Mouse (Mus musculus) MEL (cell line): ENCODE measurements at regions not wholly inside any gene's neighbourhood (a gene's known extent, or its start where the extent isn't known, plus 50 kb on each side); places are given as distances from the start of the nearest gene placed in this dataset.

ENCODE experiments used
- DNase-seq: peaks from one replicate; pipeline ENCODE4 v3.0.0; 2011; ENCODE audit warnings: low read depth, low spot score
- H3K27ac ChIP-seq: 2 replicates; pipeline ENCODE4 v1.5.1; 2012; ENCODE audit warnings: low read depth, mild to moderate bottlenecking, control low read depth, low read length, moderate library complexity; ENCODE audit not compliant: control insufficient read depth
- H3K27me3 ChIP-seq, 2 experiments: fragments of 150-350 bp in 1 of 2; sonication (generic) in 1 of 2; 2 replicates each; pipeline ENCODE4 v1.6.1; 2012; ENCODE audit warnings: low read length in 2 of 2, mild to moderate bottlenecking in 2 of 2, improper control_type of control experiment in 1 of 2, moderate library complexity in 1 of 2; ENCODE audit not compliant: insufficient read depth in 2 of 2, control insufficient read depth in 1 of 2
- H3K36me3 ChIP-seq, 2 experiments: 2 replicates each; pipeline ENCODE4 v1.6.1; 2012 to 2014; ENCODE audit warnings: low read length in 2 of 2, improper control_type of control experiment in 1 of 2, inconsistent platforms in 1 of 2, mild to moderate bottlenecking in 1 of 2; ENCODE audit not compliant: insufficient read depth in 2 of 2, control insufficient read depth in 1 of 2
- H3K4me1 ChIP-seq, 2 experiments: fragments of 150-350 bp in 1 of 2; sonication (generic) in 1 of 2; 2 replicates each; pipeline ENCODE4 v1.6.1; 2012; ENCODE audit warnings: low read length in 2 of 2, improper control_type of control experiment in 1 of 2, mild to moderate bottlenecking in 1 of 2; ENCODE audit not compliant: insufficient read depth in 2 of 2, control insufficient read depth in 1 of 2
- H3K4me3 ChIP-seq, 2 experiments: fragments of 150-350 bp in 1 of 2; sonication (generic) in 1 of 2; 2 replicates each; pipeline ENCODE4 v1.5.1; 2012; ENCODE audit warnings: low read depth in 2 of 2, low read length in 2 of 2, mild to moderate bottlenecking in 2 of 2, moderate library complexity in 2 of 2, control low read depth in 1 of 2, improper control_type of control experiment in 1 of 2; ENCODE audit not compliant: control insufficient read depth in 1 of 2, insufficient read depth in 1 of 2
- H3K79me2 ChIP-seq: 2 replicates; pipeline ENCODE4 v1.6.1; 2012; ENCODE audit warnings: mild to moderate bottlenecking, low read length, moderate library complexity; ENCODE audit not compliant: control insufficient read depth, poor library complexity, insufficient read depth
- H3K9ac ChIP-seq: 2 replicates; pipeline ENCODE4 v1.6.1; 2012; ENCODE audit warnings: low read depth, mild to moderate bottlenecking, control low read depth, low read length, moderate library complexity; ENCODE audit not compliant: control insufficient read depth, poor library complexity, severe bottlenecking
- H3K9me3 ChIP-seq: fragments of 150-350 bp; sonication (generic); replicated peaks from 2 replicates; pipeline ENCODE4 v1.6.1; 2012; ENCODE audit warnings: mild to moderate bottlenecking, low read length, improper control_type of control experiment, moderate library complexity; ENCODE audit not compliant: insufficient read depth
- BHLHE40 ChIP-seq: IDR thresholded peaks from 2 replicates; pipeline ENCODE4 v1.6.1; 2012; ENCODE audit warnings: low read depth, mild to moderate bottlenecking, inconsistent platforms, low read length, improper control_type of control experiment, borderline replicate concordance
- CHD1 ChIP-seq: IDR thresholded peaks from 2 replicates; pipeline ENCODE4 v1.6.1; 2012; ENCODE audit warnings: low read depth, mild to moderate bottlenecking, inconsistent platforms, low read length, improper control_type of control experiment
- ELF1 ChIP-seq: IDR thresholded peaks from 2 replicates; pipeline ENCODE4 v1.6.1; 2014; ENCODE audit warnings: low read depth, mild to moderate bottlenecking, inconsistent platforms, low read length, improper control_type of control experiment, moderate library complexity
- ETS1 ChIP-seq: IDR thresholded peaks from 2 replicates; pipeline ENCODE4 v1.6.1; 2012; ENCODE audit warnings: low read depth, mild to moderate bottlenecking, inconsistent platforms, low read length, improper control_type of control experiment, moderate library complexity
- GABPA ChIP-seq: IDR thresholded peaks from 2 replicates; pipeline ENCODE4 v1.6.1; 2012; ENCODE audit warnings: low read depth, mild to moderate bottlenecking, inconsistent platforms, low read length, improper control_type of control experiment, moderate library complexity
- HCFC1 ChIP-seq: IDR thresholded peaks from 2 replicates; pipeline ENCODE4 v1.6.1; 2012; ENCODE audit warnings: low read depth, mild to moderate bottlenecking, inconsistent platforms, low read length, improper control_type of control experiment, moderate library complexity
- JUND ChIP-seq: IDR thresholded peaks from 2 replicates; pipeline ENCODE4 v1.6.1; 2011; ENCODE audit warnings: low read depth, mild to moderate bottlenecking, improper control_type of control experiment, low read length
- KAT2A ChIP-seq: conservative IDR thresholded peaks from 2 replicates; pipeline ENCODE4 v1.6.1; 2012; ENCODE audit warnings: low read depth, low read length, improper control_type of control experiment, inconsistent platforms
- MAFK ChIP-seq: IDR thresholded peaks from 2 replicates; pipeline ENCODE4 v1.6.1; 2011; ENCODE audit warnings: low read depth, mild to moderate bottlenecking, low read length, improper control_type of control experiment, borderline replicate concordance
- MAX ChIP-seq: IDR thresholded peaks from 2 replicates; pipeline ENCODE4 v1.6.1; 2011; ENCODE audit warnings: low read length, improper control_type of control experiment
- MAZ ChIP-seq: IDR thresholded peaks from 2 replicates; pipeline ENCODE4 v1.6.1; 2012; ENCODE audit warnings: low read depth, mild to moderate bottlenecking, inconsistent platforms, low read length, improper control_type of control experiment
- MEF2A ChIP-seq: IDR thresholded peaks from 2 replicates; pipeline ENCODE4 v1.6.1; 2014; ENCODE audit warnings: low read depth, mild to moderate bottlenecking, inconsistent platforms, low read length, improper control_type of control experiment; ENCODE audit not compliant: poor library complexity, insufficient replicate concordance, severe bottlenecking; ENCODE audit errors: extremely low read depth
- MXI1 ChIP-seq: IDR thresholded peaks from 2 replicates; pipeline ENCODE4 v1.6.1; 2011; ENCODE audit warnings: mild to moderate bottlenecking, low read depth, low read length, improper control_type of control experiment
- NELFE ChIP-seq: IDR thresholded peaks from 2 replicates; pipeline ENCODE4 v1.6.1; 2011; ENCODE audit warnings: low read depth, low read length, improper control_type of control experiment
- NRF1 ChIP-seq: IDR thresholded peaks from 2 replicates; pipeline ENCODE4 v1.6.1; 2014; ENCODE audit warnings: low read depth, mild to moderate bottlenecking, inconsistent platforms, low read length, improper control_type of control experiment, moderate library complexity; ENCODE audit not compliant: poor library complexity, insufficient read depth, severe bottlenecking
- SMC3 ChIP-seq: IDR thresholded peaks from 2 replicates; pipeline ENCODE4 v1.6.1; 2011; ENCODE audit warnings: low read depth, low read length, improper control_type of control experiment
- TBP ChIP-seq: IDR thresholded peaks from 2 replicates; pipeline ENCODE4 v1.8.0; 2011; ENCODE audit warnings: low read depth, low read length, improper control_type of control experiment
- TCF12 ChIP-seq: IDR thresholded peaks from 2 replicates; pipeline ENCODE4 v1.6.1; 2014; ENCODE audit warnings: low read depth, mild to moderate bottlenecking, inconsistent platforms, low read length, improper control_type of control experiment, moderate library complexity
- ZMIZ1 ChIP-seq: IDR thresholded peaks from 2 replicates; pipeline ENCODE4 v1.6.1; 2012; ENCODE audit warnings: low read depth, mild to moderate bottlenecking, inconsistent platforms, low read length, improper control_type of control experiment, moderate library complexity

DNA sequence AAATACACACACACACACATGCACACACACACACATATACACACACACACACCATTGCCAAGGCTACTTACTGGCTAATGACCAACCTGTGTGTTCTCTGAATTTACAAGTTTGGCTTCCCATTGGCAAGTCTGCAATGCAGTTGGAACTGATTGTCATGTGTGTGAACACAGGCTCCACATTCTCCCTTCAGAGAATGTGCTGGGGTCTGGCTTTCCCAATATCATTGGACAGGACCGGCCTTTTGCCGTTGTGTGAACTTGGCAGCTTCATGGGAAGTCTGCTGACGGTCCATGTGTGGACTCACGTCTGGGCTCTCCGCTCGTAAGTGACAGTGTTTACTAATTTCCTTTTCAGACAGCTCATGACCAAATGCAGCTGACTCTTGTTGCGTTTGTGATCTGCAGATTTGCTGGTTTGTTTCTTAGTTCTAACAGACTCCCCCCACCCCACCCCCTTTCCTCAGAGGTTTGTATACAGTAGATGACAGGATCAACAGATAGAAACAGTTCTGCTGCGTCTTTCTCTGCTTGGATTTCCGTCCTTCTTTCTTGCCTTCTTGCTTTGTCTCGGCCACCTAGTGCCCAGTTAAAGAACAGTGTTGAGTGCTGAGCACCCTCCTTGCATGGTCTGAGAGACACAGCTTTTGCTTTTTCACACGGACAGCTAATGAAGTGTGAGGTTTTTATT, 183.1 kb upstream of the Sulf2 start:
- no peaks in the 10 kb centered on the region for H3K9me3 ChIP-seq
- TF ChIP-seq MAX (no peak), CHD1 (no peak), KAT2A (no peak), ELF1 (no peak), NRF1 (no peak), TCF12 (no peak), NELFE (no peak), MEF2A (no peak), SMC3 (no peak), HCFC1 (no peak), JUND (no peak), MAFK (no peak), MXI1 (no peak), ZMIZ1 (no peak), TBP (no peak), MAZ (no peak), BHLHE40 (no peak), GABPA (no peak)
- H3K4me3 ChIP-seq, result no peak overlapping the region
- H3K36me3 ChIP-seq, result no peaks in the 10 kb centered on the region
- no peak overlapping the region for H3K27ac ChIP-seq
- no peak for DNase-seq
- H3K27me3 ChIP-seq, result no peaks in the 10 kb centered on the region
- no peaks in the 10 kb centered on the region for H3K79me2 ChIP-seq
- H3K4me1 ChIP-seq, result no peaks in the 10 kb centered on the region
- no peak overlapping the region for H3K9ac ChIP-seq

DNA sequence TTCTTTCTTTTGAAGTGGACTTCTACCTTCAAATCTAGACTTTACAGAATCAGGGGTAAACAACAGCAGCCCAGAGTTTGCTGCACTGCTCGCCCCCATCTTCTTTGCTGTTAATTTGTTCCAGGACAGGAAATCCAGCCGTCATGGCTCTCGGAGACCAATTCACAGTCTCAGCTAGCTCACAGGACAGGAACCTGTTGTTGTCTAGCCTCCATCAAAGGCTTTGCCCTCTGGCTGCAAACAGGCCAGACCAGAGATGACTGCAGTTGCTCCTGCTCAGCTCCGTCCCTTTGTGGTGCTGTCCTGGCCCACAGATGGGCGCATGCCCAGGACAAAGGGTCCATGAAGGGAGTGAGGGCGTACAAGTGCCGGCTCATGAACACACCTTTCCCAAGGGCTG, 182.2 kb upstream of the Sulf2 start:
- H3K9me3 ChIP-seq, result no peaks in the 10 kb centered on the region
- DNase-seq, result no peak

More for the DNA sequence above, 182.2 kb upstream of the Sulf2 start:
- H3K36me3 ChIP-seq, result no peaks in the 10 kb centered on the region
- no peak overlapping the region for H3K4me3 ChIP-seq
- H3K27me3 ChIP-seq, result no peaks in the 10 kb centered on the region
- H3K27ac ChIP-seq, result no peak overlapping the region
- H3K4me1 ChIP-seq, result no peaks in the 10 kb centered on the region
- H3K79me2 ChIP-seq, result no peaks in the 10 kb centered on the region
- TF ChIP-seq ETS1, result no peak
- TF ChIP-seq CHD1, result no peak
- no peak for TF ChIP-seq TCF12
- no peak overlapping the region for H3K9ac ChIP-seq
